In the genomic region with DNA sequence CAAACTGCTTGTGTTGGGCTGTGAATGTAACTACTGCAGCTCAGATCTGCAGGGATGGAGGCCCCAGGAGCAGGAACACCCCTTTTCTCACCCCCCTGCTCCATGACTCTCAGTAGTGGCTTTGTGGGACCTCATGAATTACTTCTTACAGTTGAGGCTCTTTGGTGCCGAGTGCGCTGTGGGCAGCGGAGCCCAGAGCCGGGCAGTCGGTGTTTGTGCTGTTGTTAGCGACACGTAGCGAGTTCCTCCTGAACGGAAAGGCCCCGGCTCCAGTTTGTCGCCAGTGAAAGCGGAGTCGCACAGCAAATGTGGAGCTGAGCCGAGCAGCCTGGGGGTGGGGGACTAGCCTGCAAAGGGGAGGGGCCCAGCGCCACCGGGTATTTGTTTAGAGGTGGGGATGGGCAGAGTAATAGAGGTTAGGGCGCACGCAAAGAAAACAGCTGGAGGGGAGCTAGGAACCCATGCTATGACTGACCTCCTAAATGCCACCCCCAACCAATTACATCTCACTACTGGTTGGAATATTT, we compare ENCODE assay signal across 8 mouse cellular contexts. TPM values are rescaled to one million over a fixed set of nuclear protein-coding genes. Genes with fewer than 3 reads are reported as not detected.
DNase-seq lines count a peak whose midpoint lies in the region; ATAC-seq and TF ChIP-seq lines count a peak whose summit lies in the region.

No protein-coding gene starts in this region.

- peak overlapping the region; percentile 22 for H3K9ac ChIP-seq in embryonic facial prominence, embryonic 11.5 days (replicated peaks; ENCODE audit: low read length)
- H3K9ac ChIP-seq in heart, embryonic 15.5 days: no peak overlapping the region
- 0 out of 2 replicates have a peak overlapping the region, but pooled peaks have one; percentile 14 for H3K9ac ChIP-seq in kidney, postnatal 0 days (ENCODE audit: low read depth, low read length)
- no peak overlapping the region for H3K9ac ChIP-seq in stomach, embryonic 15.5 days

- no peak for TF ChIP-seq CTCF in kidney, postnatal 0 days (IDR thresholded peaks at IDR 0.05; ENCODE audit: low read depth)

- under 1% methylated on average over 18 of the region's 18 CpGs for WGBS in embryonic facial prominence, embryonic 11.5 days
- WGBS in heart, embryonic 15.5 days: 5% methylated on average over 18 of the region's 18 CpGs
- WGBS in kidney, postnatal 0 days: 6% methylated on average over 18 of the region's 18 CpGs
- WGBS in stomach, embryonic 15.5 days: 11% methylated on average over 18 of the region's 18 CpGs

- no peaks in the 10 kb centered on the region for H3K36me3 ChIP-seq in embryonic facial prominence, embryonic 11.5 days (replicated peaks; ENCODE audit: control insufficient read depth, insufficient read depth, low read depth, low read length)
- no peaks in the 10 kb centered on the region for H3K36me3 ChIP-seq in heart, embryonic 15.5 days
- H3K36me3 ChIP-seq in kidney, postnatal 0 days (ENCODE audit: insufficient read depth, low read length): no peaks in the 10 kb centered on the region
- no peaks in the 10 kb centered on the region for H3K36me3 ChIP-seq in stomach, embryonic 15.5 days

- peaks cover 3% of the 10 kb centered on the region; the same call in 1 of the 2 replicates for H3K4me1 ChIP-seq in embryonic facial prominence, embryonic 11.5 days (ENCODE audit: control insufficient read depth, insufficient read depth, low read length)
- H3K4me1 ChIP-seq in heart, embryonic 15.5 days (replicated peaks): peaks cover 11% of the 10 kb centered on the region
- H3K4me1 ChIP-seq in kidney, postnatal 0 days (replicated peaks; ENCODE audit: insufficient read depth, low read length): 0 out of 2 replicates have a peak, but pooled peaks cover 9% of the 10 kb centered on the region
- no peaks in the 10 kb centered on the region for H3K4me1 ChIP-seq in stomach, embryonic 15.5 days

- peak overlapping the region; percentile 26 for H3K4me2 ChIP-seq in embryonic facial prominence, embryonic 11.5 days (ENCODE audit: low read depth, low read length)
- H3K4me2 ChIP-seq in heart, embryonic 15.5 days: peak overlapping the region; percentile 60
- peak overlapping the region; percentile 52 for H3K4me2 ChIP-seq in kidney, postnatal 0 days (ENCODE audit: low read length)
- peak overlapping the region; percentile 46 for H3K4me2 ChIP-seq in stomach, embryonic 15.5 days

- H3K27me3 ChIP-seq in embryonic facial prominence, embryonic 11.5 days (ENCODE audit: control insufficient read depth, insufficient read depth, low read length): no peaks in the 10 kb centered on the region
- H3K27me3 ChIP-seq in heart, embryonic 15.5 days: no peaks in the 10 kb centered on the region
- no peaks in the 10 kb centered on the region for H3K27me3 ChIP-seq in kidney, postnatal 0 days (ENCODE audit: insufficient read depth, low read length)
- no peaks in the 10 kb centered on the region for H3K27me3 ChIP-seq in stomach, embryonic 15.5 days (replicated peaks)

- peak overlapping the region; percentile 4; the same call in 1 of the 2 replicates for H3K27ac ChIP-seq in embryonic facial prominence, embryonic 11.5 days (replicated peaks; ENCODE audit: low read depth, low read length)
- H3K27ac ChIP-seq in heart, embryonic 15.5 days: peak overlapping the region; percentile 67
- H3K27ac ChIP-seq in kidney, postnatal 0 days: peak overlapping the region; percentile 62
- H3K27ac ChIP-seq in stomach, embryonic 15.5 days: 0 out of 2 replicates have a peak overlapping the region, but pooled peaks have one; percentile 21

- peak overlapping the region; percentile 3; the same call in 1 of the 2 replicates for H3K4me3 ChIP-seq in embryonic facial prominence, embryonic 11.5 days (ENCODE audit: low read depth, low read length)
- peak overlapping the region; percentile 35 for H3K4me3 ChIP-seq in heart, embryonic 15.5 days
- peak overlapping the region; percentile 18; the same call in 1 of the 2 replicates for H3K4me3 ChIP-seq in kidney, postnatal 0 days (replicated peaks; ENCODE audit: low read depth, low read length)
- peak overlapping the region; percentile 18 for H3K4me3 ChIP-seq in stomach, embryonic 15.5 days (replicated peaks)

- peak; percentile 80; the same call in 1 of the 2 replicates for ATAC-seq in embryonic facial prominence, embryonic 11.5 days (replicated peaks; ENCODE audit: insufficient number of reproducible peaks, low FRiP score, low TSS enrichment, low read depth)
- peak; percentile 73 for ATAC-seq in heart, embryonic 15.5 days (replicated peaks; ENCODE audit: insufficient number of reproducible peaks, insufficient read depth, low FRiP score, low read depth)
- ATAC-seq in kidney, postnatal 0 days (replicated peaks; ENCODE audit: low FRiP score, low read depth): peak; percentile 46
- ATAC-seq in stomach, embryonic 15.5 days (ENCODE audit: insufficient read depth, low FRiP score, low read depth): no peak
- no peak for ATAC-seq in cerebellum, adult (ENCODE audit: insufficient number of reproducible peaks, low FRiP score, low TSS enrichment)

- H3K9me3 ChIP-seq in embryonic facial prominence, embryonic 11.5 days (replicated peaks; ENCODE audit: control insufficient read depth, low read length): no peaks in the 10 kb centered on the region
- H3K9me3 ChIP-seq in heart, embryonic 15.5 days (replicated peaks): no peaks in the 10 kb centered on the region
- H3K9me3 ChIP-seq in kidney, postnatal 0 days (replicated peaks; ENCODE audit: low read length): no peaks in the 10 kb centered on the region
- no peaks in the 10 kb centered on the region for H3K9me3 ChIP-seq in stomach, embryonic 15.5 days

- peak; percentile 41 to 43 for DNase-seq in right cerebral cortex, postnatal 10 days (ENCODE audit: low spot score in 2 of 2)
- DNase-seq in right cerebral cortex, postnatal 36 days (ENCODE audit: low spot score in 2 of 2): no peak
- DNase-seq in embryonic facial prominence, embryonic 11.5 days (ENCODE audit: low spot score): peak; percentile 72
- DNase-seq in kidney, postnatal 0 days (ENCODE audit: low spot score): peak; percentile 70
- DNase-seq in lung, postnatal 25 days (ENCODE audit: low spot score): peak; percentile 43

RNA-seq across cellular contexts. Expression of a gene that starts 48.1 kb away (rescaled TPM):
- polyA plus RNA-seq in embryonic facial prominence, embryonic 11.5 days (2014; fragmentation: Nextera tagmentation; extraction: Ambion mirVana): 47.9 and 50.3 TPM in 2 replicates
- 16.6 and 16.8 TPM in 2 replicates for polyA plus RNA-seq in heart, embryonic 15.5 days (2015; fragmentation: Nextera tagmentation; extraction: Ambion mirVana)
- polyA plus RNA-seq in kidney, postnatal 0 days (2015; fragmentation: Nextera tagmentation; extraction: Ambion mirVana): 18.5 and 19.6 TPM in 2 replicates
- 11.8 and 12.2 TPM in 2 replicates for polyA plus RNA-seq in stomach, embryonic 15.5 days (2015; fragmentation: Nextera tagmentation; extraction: Ambion mirVana)

Comparison
In these comparisons a context has a peak if more than half of its experiments do, and no peak if none do; other contexts are left out.
1. DNase-seq: peak in right cerebral cortex, postnatal 10 days (2 of 2), embryonic facial prominence, embryonic 11.5 days (single experiment), kidney, postnatal 0 days (single experiment) and lung, postnatal 25 days (single experiment); none in right cerebral cortex, postnatal 36 days (0 of 2).
2. ATAC-seq: peak in embryonic facial prominence, embryonic 11.5 days (single experiment), heart, embryonic 15.5 days (single experiment) and kidney, postnatal 0 days (single experiment); none in stomach, embryonic 15.5 days (single experiment) and cerebellum, adult (single experiment).
3. H3K27ac ChIP-seq: peak in every context shown above with its lines; median percentile 67 in heart, embryonic 15.5 days; 62 in kidney, postnatal 0 days; 21 in stomach, embryonic 15.5 days; 4 in embryonic facial prominence, embryonic 11.5 days.
4. H3K9ac ChIP-seq: peak in embryonic facial prominence, embryonic 11.5 days (single experiment) and kidney, postnatal 0 days (single experiment); none in heart, embryonic 15.5 days (single experiment) and stomach, embryonic 15.5 days (single experiment).
5. Peak in every context shown above with its lines, with median percentiles within 50 percentile points of each other: H3K4me2 ChIP-seq and H3K4me3 ChIP-seq.